Mouse (Mus musculus): ENCODE results near the gene Klf13. TPM values are rescaled to one million over a fixed set of nuclear protein-coding genes. Genes with fewer than 3 reads are reported as not detected.
A peak's percentile ranks its signal among the peaks of the same experiment; 100 is the strongest.

Klf13 gene
- total RNA-seq, 2 experiments from 2014 or later: 56.6 to 59.6 TPM

- DNase-seq: no peak
- TF ChIP-seq CTCF (IDR thresholded peaks at IDR 0.05): no peak
- intact Hi-C loops (cut with DNase I): no loop called here
- Histone ChIP-seq H3K27ac (peak overlapping the region; percentile 98), H3K4me3 (peak overlapping the region; percentile 58; the same call in 1 of the 2 replicates)
These were observed 28.5 kb downstream of the Klf13 start for GRCm38 (mm10) chr7:63910225-63910624.

GRCm38 (mm10) chr7:63908496-63909285 lies 30.0 kb downstream of the Klf13 start:
- no peak for TF ChIP-seq CTCF (IDR thresholded peaks at IDR 0.05)
- no peak for DNase-seq
- Histone ChIP-seq H3K27ac (peak overlapping the region; percentile 98), H3K4me3 (peak overlapping the region; percentile 34)
- intact Hi-C loops (cut with DNase I): no loop called here

DNA sequence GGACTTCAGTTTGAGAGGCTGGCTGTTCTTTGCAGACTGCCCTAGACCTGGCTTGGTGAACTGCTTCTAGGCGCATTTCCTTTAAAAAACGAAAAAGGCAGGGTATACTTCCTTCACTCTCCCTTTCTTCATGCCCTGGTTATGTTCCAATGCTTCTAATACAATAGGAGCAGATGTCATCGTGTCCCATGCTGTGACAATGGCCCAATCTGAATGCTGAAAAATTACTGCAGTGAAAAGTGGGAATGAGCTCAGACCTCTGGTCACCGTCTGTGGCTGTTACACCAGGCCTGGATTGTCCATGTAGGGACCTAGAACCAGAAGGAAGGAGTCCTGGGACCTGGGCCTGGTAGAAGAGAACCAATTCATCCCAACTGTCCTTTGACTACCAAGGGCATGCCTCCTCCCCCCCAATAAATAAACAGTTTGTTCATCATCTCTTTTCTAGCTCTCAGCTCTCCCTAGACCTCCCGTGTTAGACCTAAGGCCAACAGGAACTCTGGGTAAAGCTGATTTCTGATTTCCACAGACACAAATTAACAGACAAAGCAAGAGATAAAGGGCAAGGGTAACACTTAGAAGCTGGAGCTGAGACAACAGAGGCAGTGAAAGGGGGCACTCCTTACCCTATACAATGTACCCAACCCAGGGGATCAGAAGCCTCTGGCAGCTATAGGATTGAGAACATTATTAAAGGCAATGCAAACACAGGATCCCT lies 30.8 kb downstream of the Klf13 start:
- peak overlapping the region; percentile 98 for H3K27ac ChIP-seq
- intact Hi-C loops (cut with DNase I): no loop called here
- TF ChIP-seq CTCF (IDR thresholded peaks at IDR 0.05): no peak
- peak overlapping the region; percentile 34 for H3K4me3 ChIP-seq
- DNase-seq: no peak

- H3K4me3 ChIP-seq: peak overlapping the region; percentile 68
- TF ChIP-seq CTCF (IDR thresholded peaks at IDR 0.05): no peak
- peak overlapping the region; percentile 98 for H3K27ac ChIP-seq
- no peak for DNase-seq
- intact Hi-C loops (cut with DNase I): no loop called here
These were observed 33.1 kb downstream of the Klf13 start for GRCm38 (mm10) chr7:63905642-63906041.

DNA sequence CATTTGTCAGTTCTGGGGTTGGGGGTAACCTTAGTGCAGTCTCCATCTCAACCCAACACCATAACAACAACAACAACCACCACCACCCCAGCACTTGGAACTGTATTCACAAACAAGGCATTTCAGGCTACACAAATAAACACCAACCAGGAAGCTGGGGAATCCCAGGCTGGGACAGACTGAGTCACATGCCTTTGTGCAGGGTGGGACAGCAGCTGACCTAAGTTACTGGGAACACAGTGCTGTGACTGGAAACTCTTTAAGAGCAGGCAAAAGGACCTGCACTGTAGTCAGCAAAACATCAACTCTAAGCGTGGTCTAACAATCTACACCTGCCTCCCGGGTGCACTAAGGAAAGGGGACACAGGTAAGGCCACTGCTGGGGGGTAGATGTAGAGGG lies 33.5 kb downstream of the Klf13 start:
- TF ChIP-seq CTCF (IDR thresholded peaks at IDR 0.05): no peak
- intact Hi-C loops (cut with DNase I): no loop called here
- DNase-seq: peak; percentile 71
- Histone ChIP-seq H3K27ac (peak overlapping the region; percentile 98), H3K4me3 (peak overlapping the region; percentile 68)

GRCm38 (mm10) chr7:63903635-63904380 lies 34.9 kb downstream of the Klf13 start:
- TF ChIP-seq CTCF (IDR thresholded peaks at IDR 0.05): no peak
- peak overlapping the region; percentile 19; the same call in 1 of the 2 replicates for H3K4me3 ChIP-seq
- H3K27ac ChIP-seq: peak overlapping the region; percentile 98
- DNase-seq: no peak
- intact Hi-C loops (cut with DNase I): no loop called here

- H3K27ac ChIP-seq: peak overlapping the region; percentile 98
- no peak for DNase-seq
- peak overlapping the region; percentile 31 for H3K4me3 ChIP-seq
- TF ChIP-seq CTCF (IDR thresholded peaks at IDR 0.05): no peak
- intact Hi-C loops (cut with DNase I): no loop called here
These were observed 36.0 kb downstream of the Klf13 start for GRCm38 (mm10) chr7:63902604-63903210.

DNA sequence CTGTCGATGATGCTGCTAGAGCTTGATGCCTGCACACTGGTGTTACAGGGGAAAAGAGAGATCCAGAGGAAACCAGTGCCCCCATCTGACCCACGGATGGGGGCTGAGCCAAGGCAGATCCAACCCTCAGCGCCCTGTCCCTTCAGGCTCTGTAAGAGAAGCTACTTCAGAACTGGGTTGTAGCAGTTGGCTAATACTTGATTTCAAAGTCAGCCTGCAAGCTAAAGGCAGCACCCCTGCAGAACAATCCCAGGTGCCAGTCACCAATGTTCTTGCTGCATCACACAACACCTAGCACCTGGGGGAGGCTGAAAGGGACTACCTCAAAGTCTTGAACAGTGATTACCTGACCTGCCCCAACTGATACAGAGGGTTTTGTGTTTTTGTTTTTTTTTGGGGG lies 36.8 kb downstream of the Klf13 start:
- Histone ChIP-seq H3K4me3 (no peak overlapping the region), H3K27ac (peak overlapping the region; percentile 98)
- intact Hi-C loops (cut with DNase I): no loop called here
- no peak for DNase-seq
- TF ChIP-seq CTCF (IDR thresholded peaks at IDR 0.05): no peak

- Histone ChIP-seq H3K4me3 (peak overlapping the region; percentile 12; the same call in 1 of the 2 replicates), H3K27ac (peak overlapping the region; percentile 98)
- intact Hi-C loops (cut with DNase I): no loop called here
- DNase-seq: peak; percentile 80
- TF ChIP-seq CTCF (IDR thresholded peaks at IDR 0.05): no peak
These were observed 37.4 kb downstream of the Klf13 start for GRCm38 (mm10) chr7:63901346-63901745.

GRCm38 (mm10) chr7:63900411-63900810 lies 38.3 kb downstream of the Klf13 start:
- H3K27ac ChIP-seq: peak overlapping the region; percentile 98
- intact Hi-C loops (cut with DNase I): no loop called here
- no peak for TF ChIP-seq CTCF (IDR thresholded peaks at IDR 0.05)
- H3K4me3 ChIP-seq: no peak overlapping the region
- DNase-seq: no peak

DNA sequence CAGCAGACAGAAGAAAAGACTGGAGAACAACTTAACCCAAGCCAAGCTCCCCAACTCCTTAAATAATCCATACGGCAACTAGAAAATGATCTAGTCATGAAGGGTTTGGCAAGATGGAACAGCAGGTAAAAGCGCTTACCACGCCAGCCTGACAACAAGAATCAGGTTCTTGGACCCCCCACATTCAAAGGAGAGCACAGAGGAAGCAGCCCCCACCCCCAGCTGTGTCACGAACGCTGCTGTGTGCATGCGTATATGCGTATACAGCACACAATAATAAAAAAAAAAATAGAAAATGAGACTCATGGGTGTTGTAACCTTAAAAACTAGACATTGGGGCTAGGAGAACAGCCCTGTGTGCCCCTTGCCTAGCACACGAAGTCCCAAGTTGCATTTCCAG lies 38.8 kb downstream of the Klf13 start:
- no peak for DNase-seq
- Histone ChIP-seq H3K4me3 (no peak overlapping the region), H3K27ac (peak overlapping the region; percentile 98)
- TF ChIP-seq CTCF (IDR thresholded peaks at IDR 0.05): no peak
- intact Hi-C loops (cut with DNase I): loop anchor here (5.0 kb wide), 1 partner anchor 43 kb away; no protein-coding TSS in a partner anchor

- intact Hi-C loops (cut with DNase I): loop anchor here (5.0 kb wide), 1 partner anchor 41 kb away; no protein-coding TSS in a partner anchor
- H3K27ac ChIP-seq: peak overlapping the region; percentile 98
- H3K4me3 ChIP-seq: peak overlapping the region; percentile 66
- no peak for DNase-seq
- TF ChIP-seq CTCF (IDR thresholded peaks at IDR 0.05): no peak
These were observed 40.5 kb downstream of the Klf13 start for GRCm38 (mm10) chr7:63898201-63898600.

Data from gastrocnemius, adult 2 months (tissue).